Mouse (Mus musculus) v-Abl transformed pro-B cells (cell line): ENCODE results near the gene Cdh23.

Experiments used
- in situ Hi-C, 2 experiments: fragments of 400-800 bp; cut with MboI; formaldehyde crosslinking; loops; one replicate each; pipeline ENCODE4 v1.15.1; 2025; ENCODE audit not compliant: unreplicated experiment in 2 of 2

Gene Cdh23

DNA sequence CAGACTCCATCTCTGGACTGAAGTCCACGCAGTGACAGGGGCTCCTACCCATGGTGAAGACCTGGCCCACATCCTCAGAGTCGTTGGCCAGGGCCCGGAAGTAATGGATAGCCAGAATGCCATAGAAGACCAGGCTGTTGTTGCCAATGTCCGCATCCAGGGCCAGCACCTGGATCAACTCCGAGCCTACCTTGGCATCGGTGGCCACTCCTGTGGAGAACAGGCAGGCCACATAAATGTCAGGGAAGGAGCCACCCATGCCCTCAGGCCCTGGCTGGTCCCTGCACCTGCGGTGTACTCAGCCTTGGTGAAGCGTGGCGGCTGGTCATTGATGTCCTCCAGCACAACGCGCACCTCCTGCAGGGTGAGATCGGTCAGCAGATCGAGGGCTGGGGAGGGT, 385.7 kb downstream of the Cdh23 start:
- in situ Hi-C loops: loop anchor here in 1 of 2 experiments (25.0 kb wide), 1 partner anchor 752 kb away; no protein-coding TSS in a partner anchor

DNA sequence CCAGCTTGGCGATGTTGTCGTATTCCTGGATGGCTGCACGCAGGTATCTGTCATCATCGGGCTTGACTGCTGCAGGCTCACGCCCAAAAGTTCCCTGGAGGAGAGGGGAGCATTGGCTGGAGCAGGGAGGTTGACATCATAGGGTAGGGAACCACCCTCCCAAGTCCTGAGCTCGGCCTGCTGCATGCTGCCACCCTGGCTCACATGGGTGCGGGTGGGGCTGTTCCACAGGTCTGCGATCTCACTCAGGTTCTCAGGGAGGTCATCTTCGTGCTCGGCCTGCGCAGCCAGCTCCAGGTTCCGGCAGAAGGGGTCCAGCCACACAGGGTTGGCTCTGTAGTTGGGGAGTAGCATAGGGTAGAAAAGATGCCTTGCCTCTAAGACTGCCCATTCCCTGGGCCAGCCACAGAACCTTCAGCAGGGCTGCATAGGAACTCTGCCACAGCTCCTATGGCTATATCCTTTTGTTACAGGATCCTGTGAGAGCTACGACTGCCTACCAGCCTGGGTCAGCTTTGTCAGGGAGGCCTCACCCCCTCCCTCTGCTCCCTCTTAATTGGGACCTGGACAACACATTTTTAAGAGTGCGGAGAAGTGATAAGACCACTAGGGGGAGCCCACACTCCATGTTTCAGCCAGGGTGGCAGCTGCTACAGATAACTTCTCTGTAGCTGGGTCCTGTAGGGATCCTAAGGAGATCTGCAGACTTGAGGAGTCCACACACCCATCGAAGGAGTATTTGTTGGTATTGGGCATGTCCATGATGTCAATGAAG, 391.2 kb downstream of the Cdh23 start:
- in situ Hi-C loops: loop anchor here (5.0 to 25.0 kb wide), 6 partner anchors 42 to 757 kb away; partner anchors contain the start of genes Gm17455 (in 2 of the 2), Cdh23 (in 1 of the 2) and Vsir (in 1 of the 2)

DNA sequence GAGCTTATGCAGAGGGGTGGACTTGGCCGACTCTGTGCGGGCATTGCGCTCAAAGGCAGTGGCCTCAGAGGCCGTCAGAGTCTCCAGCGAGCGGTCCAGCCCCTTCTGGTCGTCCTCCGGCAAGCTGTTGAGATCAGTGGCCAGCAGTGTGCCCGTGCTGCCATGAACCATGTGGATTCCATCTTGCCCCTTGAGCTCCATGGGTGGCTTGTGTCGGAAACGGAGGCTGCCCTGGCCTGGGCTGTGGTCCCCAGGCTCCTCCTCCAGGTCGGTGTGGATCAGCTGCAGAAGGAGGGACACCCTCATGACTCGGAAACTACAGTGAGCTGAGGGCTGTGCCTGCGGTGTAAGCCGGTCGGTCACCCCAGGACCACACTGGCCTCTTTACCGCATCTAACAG, 392.9 kb downstream of the Cdh23 start:
- in situ Hi-C loops: loop anchor here (5.0 to 25.0 kb wide), 5 partner anchors 44 to 759 kb away; partner anchors contain the start of genes Cdh23 (in 1 of the 2) and Vsir (in 1 of the 2)

DNA sequence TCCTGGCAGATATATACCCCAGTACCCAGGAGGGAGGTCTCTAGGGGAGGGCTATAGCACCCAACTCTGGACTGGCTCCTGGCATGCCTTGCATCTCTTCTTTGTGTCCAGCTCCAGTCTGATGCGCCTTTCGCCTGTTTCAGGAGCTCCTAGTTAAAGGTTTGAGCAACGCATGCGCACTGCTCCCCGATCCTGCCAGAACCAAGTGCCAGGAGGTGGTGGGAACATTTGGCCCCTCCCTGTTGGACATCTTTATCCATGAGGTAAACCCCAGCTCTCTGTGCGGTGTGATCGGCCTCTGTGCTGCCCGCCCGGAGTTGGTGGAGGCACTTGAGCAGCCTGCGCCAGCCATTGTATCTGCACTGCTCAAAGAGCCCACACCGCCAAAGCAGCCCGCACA, 396.7 kb downstream of the Cdh23 start:
- in situ Hi-C loops: loop anchor here (5.0 to 25.0 kb wide), 6 partner anchors 47 to 763 kb away; partner anchors contain the start of genes Cdh23 (in 1 of the 2) and Vsir (in 1 of the 2)

DNA sequence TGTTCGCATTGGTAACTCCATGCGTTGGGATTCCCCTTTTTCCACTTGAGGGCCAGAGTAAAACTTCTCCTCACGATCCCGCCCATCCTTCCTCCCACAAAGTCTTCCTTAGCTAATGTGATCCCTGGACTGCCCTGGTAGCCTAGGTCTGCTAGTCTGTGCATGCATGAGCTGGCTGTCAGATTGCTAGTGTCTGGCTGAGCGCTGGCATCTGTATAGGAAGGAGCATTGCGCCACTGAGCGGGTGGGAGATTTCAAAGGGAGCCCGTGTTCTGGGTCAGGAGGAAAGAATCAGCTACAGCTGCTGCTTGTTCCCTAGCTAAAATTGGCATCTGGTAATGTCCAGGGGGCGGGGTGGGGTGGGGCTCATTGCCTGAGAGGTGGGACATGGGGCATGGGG, 400.3 kb downstream of the Cdh23 start:
- in situ Hi-C loops: loop anchor here in 1 of 2 experiments (5.0 kb wide), 1 partner anchor 44 kb away; no protein-coding TSS in a partner anchor

DNA sequence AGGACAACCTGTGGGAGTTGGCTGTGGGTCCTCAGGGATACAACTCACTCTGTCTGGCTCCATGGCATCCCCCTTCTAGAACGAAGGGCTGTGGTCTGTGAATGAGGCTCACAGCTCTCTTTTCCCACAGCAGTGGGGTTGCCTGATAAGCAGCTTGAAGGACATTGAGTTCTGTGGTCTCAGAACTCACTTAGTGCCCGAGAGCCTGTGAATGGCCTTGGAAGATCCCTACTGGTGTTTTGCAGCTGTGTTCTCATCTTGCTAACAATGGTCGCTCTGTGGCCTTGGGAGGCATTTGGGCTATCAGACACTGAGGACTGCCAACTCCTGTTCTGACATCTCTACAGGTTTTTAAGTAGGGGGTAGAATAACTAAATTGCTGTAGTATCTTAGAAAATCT, 400.9 kb downstream of the Cdh23 start:
- in situ Hi-C loops: loop anchor here in 1 of 2 experiments (5.0 kb wide), 1 partner anchor 43 kb away; no protein-coding TSS in a partner anchor

DNA sequence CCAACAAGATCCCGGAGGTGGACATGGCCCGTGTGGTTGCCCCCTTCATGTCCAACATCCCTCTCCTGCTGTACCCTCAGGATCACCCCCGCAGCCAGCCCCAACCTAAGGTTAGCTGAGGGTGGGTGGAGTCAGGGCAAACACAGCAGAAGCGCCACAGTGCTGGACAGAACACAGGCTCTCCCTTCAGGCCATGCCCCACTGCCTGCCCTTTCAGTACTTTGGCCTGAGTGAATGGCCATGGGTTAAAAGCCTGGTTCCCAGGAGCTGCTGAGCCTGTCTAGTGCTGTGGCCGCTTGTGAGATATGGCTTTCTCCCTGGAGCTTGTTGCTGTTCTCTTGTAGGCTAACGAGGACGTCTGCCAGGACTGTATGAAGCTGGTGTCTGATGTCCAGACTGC, 401.7 kb downstream of the Cdh23 start:
- in situ Hi-C loops: loop anchor here in 1 of 2 experiments (5.0 kb wide), 1 partner anchor 42 kb away; no protein-coding TSS in a partner anchor

DNA sequence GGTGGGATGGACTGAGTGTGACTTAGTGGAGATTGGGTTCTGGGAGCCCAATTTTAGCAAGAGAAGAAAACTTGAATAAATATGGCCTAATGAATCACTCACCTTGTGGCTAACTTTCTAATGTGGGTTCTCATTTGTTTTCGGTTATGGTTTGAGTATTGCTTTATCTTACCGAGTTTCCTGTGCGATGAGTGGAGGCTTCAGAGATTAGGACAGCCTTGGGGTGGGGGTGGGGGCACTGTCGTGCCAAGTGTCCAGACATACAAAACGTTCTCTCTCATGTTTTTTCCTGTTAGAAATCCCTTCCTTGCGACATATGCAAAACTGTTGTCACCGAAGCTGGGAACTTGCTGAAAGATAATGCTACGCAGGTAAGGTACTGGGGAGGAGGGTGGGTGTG, 404.1 kb downstream of the Cdh23 start:
- in situ Hi-C loops: no loop called here

DNA sequence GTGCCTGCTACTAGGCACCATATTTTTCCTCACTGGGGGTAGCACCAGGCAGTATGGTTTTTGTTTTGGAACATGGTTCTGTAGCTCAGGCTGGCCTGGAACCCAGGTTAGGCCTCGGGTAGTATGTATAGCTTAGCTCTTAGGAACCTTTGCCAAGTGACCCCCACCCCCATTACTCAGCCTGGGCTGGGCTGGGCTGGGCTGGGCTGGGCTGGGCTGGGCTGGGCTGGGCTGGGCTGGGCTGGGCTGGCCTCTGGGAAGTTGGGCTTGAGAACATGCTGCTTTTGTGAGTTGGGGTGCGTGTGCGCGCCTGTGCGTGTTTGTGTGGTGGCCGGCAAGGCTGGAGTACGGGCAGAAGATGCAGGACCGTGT, 405.6 kb downstream of the Cdh23 start:
- in situ Hi-C loops: no loop called here

DNA sequence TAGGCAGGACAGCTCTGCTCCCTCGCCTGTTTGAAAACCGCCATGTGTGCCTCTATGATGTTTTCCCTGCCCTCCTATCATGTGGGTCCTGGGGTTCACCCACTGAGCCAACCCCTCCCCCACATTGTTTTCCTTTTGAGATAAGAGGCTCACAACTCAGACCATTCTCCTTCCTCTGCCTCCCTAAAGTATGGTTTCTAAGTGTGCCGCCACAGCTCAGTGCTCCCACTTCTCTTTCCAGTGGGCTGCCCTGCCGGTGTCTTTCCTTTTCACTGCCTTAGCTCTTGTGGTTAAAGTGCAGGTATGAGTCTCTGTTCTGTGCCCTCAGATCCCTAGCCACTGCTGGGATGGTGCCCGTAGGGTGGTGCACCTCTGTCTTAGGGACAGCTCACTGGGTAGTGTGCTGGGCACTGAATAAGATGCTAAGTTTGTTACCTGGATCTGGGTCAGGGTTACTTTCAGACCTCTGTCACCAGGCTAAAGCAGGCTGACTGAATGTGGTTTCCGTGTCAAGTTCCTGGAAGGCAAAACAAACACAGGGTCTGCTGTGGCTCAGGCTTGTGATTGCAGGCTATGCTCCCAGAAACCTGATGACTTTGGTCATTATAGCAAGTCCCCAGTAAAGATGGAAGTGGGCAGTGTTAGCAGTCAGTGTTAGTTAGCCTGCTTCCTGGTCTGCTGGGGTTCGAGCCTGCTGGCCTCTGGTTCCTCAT, 406.1 kb downstream of the Cdh23 start:
- in situ Hi-C loops: no loop called here

DNA sequence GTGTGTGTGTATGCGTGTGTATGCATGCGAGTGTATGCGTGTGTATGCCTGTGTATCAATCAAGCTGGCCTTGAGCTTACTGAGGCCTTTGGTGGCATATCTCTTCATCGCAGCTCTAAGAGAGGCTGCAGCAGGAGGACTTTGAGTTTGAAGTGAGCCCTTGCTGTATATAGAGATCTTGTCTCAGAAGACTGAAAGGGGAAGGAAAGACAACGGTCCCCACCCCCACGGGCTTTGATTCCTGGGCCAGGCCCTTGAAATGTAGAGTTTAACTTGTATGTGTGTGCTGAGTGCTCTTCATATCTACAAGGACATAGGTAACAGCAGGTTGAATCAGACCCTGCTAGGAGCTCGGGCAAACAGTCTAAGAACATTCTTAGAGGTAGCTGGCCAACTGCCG, 407.1 kb downstream of the Cdh23 start:
- in situ Hi-C loops: loop anchor here (5.0 to 10.0 kb wide), 2 partner anchors 37 to 456 kb away; no protein-coding TSS in a partner anchor

DNA sequence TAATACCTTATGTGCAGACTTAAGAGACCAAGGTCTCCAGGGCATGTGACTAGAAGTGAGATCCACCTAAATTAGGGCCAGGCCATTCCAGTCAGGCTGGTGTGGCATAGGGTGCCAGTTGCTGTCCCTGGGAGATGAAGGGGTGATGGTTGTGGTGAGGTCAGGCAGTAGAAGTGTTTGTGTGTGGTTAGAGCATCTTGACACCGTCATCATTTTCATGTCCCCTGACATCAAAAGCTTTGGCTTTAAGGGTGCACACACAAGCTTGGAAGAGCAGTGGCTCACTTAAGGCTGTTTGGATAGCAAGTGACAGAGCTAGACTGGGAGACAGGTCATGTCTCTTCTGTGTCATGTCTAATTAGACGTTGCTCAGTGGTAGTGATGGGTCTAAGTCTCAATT, 408.6 kb downstream of the Cdh23 start:
- in situ Hi-C loops: loop anchor here (5.0 to 10.0 kb wide), 2 partner anchors 35 to 457 kb away; no protein-coding TSS in a partner anchor

DNA sequence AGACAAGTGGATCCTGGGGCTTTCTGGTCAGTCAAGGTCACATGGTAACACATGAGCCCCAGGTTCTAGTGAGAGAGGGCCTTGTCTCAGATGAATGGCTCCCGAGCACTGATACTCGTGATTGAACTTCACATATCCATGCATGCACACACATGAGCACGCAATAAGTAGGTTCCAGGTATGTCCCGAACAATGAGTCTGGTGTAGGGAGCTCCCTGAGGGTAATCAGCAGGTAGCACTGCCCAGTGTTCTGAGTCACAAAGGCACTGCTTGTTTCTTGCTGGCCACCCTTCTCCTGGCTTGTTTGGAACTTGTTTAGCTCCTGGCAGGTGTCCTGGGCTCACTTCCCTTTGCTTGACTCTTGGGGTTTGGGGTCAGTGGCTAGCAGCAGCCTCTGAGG, 409.1 kb downstream of the Cdh23 start:
- in situ Hi-C loops: loop anchor here (5.0 to 10.0 kb wide), 2 partner anchors 35 to 458 kb away; no protein-coding TSS in a partner anchor

DNA sequence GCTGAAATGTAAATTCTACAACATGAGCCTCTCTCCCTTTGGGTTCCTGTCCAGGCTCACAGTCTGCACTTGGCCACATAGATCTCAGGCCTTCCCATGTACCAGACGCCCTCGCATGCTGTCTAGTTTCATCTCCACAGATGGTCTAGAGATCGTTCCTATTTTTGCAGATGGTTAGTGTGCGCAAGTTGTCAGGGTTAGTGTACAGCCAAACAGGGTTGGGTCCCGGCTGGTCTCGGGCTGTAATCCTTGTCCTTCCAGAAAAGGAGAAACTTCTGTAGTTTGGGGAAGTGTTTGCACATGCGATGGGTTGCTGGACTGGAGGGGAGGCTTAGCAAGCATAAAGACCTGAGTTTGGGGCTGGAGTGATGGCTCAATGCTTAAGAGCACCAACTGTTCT, 409.7 kb downstream of the Cdh23 start:
- in situ Hi-C loops: loop anchor here (5.0 to 10.0 kb wide), 2 partner anchors 34 to 458 kb away; no protein-coding TSS in a partner anchor

DNA sequence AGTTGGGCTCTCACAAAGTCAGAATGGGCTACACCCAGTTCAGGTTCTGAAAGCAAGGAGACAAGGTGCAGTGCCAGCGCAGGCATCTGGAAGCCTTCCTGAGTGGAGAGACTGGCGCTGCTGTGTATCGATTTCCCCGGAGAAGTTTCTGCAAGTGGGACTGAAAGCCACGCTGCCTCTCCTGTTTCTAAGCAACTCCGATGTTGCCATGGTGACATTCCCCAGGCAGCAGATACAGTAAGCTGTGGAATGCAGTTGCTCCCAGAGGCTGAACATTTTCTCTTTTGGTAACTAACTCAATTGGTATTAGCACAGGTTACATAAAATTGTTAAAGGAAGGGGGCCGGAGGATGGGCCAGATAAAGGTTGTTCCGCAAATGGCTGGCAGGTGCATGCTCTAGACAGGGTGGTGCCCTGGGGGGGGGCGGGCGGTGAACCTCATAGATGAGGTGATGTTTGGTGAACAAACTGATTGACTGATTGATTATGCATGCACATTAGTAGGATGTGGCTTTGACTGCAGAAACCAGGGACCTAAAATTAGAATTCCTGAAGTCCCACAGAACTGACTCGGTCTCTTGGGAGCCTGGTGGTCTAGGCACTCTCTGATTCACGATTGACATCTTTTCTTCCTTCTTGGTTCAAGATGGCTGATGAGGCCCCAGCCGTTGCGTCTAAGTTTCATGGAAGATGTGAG, 410.5 kb downstream of the Cdh23 start:
- in situ Hi-C loops: loop anchor here (5.0 to 10.0 kb wide), 2 partner anchors 34 to 459 kb away; no protein-coding TSS in a partner anchor

DNA sequence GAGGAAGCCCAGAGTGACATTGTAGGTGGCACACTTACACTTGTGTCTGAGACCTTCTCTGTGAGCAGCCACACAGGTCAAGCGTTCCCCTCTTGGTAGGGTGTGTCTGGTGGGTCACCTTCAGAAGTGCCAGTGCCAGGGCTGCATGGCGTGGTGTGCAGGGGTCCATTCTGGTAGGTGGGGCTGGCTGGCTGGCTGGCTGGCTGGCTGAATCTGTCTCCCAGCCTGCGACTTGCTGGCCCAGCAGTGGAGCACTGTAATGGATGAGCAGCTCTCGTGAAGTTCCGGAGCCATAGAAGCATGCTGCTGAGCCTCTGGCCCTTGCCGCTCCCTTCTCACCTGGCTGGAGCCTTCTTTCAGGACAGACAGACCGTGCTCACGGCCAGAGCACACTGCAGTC, 411.1 kb downstream of the Cdh23 start:
- in situ Hi-C loops: loop anchor here (5.0 to 10.0 kb wide), 2 partner anchors 33 to 460 kb away; no protein-coding TSS in a partner anchor

DNA sequence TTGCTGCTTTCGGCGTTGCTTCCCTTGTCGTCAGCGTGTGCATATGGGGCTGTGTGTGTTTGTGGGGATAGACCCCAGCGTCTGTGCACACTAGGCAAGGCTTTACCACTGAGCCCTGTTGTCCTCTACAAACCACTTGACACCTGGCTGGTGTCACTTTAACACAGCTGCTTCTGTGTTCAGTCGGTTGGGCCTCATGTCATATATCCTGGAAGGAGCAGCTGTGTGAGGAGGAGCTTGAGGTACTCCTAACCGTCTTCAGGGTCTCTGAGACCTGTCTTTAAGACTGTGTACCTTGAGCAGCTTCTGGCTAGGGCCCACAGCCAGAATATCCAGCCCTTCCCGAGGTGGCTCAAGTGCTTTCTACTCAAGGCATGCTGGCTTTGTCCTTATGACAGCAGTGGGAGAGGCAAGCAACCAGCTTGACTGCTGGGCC, 411.6 kb downstream of the Cdh23 start:
- in situ Hi-C loops: loop anchor here (5.0 to 10.0 kb wide), 2 partner anchors 32 to 460 kb away; no protein-coding TSS in a partner anchor

DNA sequence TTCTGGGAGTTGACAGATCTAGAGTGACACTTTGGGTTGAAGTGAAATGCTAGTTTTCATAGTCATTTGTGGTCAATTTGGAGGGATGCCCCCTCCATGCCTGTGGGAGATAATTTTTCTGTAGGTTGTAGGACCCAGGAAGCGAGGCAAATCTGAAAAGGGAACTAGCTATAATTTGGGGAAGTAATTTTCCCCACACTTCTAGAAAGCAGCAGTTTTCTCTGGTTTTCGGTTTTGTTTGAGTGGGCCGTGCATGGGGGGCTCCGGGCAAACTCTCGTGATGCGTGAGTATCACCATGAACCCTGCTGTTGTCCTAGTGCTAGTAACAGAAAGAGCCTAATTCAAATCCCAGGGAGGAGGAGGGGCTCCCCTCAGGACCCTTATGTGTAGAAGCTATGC, 412.0 kb downstream of the Cdh23 start:
- in situ Hi-C loops: loop anchor here in 1 of 2 experiments (10.0 kb wide), 1 partner anchor 461 kb away; no protein-coding TSS in a partner anchor

DNA sequence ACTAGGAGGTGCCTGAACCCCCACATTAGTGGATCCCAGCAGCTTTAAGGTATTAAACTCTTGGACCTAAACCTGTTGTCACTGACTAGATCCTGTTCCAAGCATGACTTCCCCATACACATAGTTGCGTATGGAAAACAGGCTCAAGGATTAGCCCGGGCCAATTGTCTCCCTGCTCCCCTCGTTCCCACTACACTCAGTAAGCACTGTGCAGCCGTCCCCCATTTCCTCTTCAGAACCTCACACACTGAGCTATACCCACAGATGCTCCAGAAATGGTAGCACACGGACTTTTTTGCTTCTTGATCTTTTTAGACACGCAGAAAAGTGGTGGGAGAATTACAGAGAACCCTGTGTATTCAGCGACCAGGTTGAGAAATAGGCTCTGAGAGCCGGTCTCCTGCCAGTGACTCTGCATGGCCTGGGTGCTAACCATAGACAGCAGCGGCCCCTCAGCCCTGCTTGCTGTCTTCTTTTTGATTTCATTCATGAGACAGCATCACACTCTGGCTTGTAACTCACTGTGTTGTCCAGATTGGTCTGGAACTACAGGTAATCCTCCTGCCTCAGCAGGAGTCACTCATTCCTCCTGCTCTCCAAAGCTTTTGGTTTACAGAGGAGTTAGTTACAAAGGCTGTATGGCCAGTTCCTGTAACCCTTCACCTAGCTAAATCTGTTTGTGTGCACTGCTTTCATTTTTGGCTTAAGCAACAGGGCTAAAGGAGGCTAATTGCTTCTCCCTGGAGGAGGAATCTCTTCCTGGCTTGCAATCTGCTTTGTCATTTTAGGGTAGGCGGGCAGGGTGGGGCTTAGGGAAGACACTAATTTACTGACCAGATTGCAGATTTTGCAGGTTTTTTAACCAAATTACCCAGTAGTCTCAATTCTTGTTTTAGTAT, 413.9 kb downstream of the Cdh23 start:
- in situ Hi-C loops: loop anchor here in 1 of 2 experiments (10.0 kb wide), 1 partner anchor 462 kb away; no protein-coding TSS in a partner anchor
